Mouse (Mus musculus) activated CD4-positive, CD25-positive, alpha-beta regulatory T cell, adult 9 weeks (primary cell): ENCODE data around the gene Rpl28. TPM values are rescaled to one million over a fixed set of nuclear protein-coding genes. Genes with fewer than 3 reads are reported as not detected.

Source experiments
- polyA plus RNA-seq: library from polyadenylated mRNA; unstranded; fragments of 100-300 nt; shearing (Covaris generic); gene quantifications from one replicate; pipeline ENCODE4 v1.2.1, GENCODE M21; 2017

Gene Rpl28
- polyA plus RNA-seq: 423 TPM

DNA sequence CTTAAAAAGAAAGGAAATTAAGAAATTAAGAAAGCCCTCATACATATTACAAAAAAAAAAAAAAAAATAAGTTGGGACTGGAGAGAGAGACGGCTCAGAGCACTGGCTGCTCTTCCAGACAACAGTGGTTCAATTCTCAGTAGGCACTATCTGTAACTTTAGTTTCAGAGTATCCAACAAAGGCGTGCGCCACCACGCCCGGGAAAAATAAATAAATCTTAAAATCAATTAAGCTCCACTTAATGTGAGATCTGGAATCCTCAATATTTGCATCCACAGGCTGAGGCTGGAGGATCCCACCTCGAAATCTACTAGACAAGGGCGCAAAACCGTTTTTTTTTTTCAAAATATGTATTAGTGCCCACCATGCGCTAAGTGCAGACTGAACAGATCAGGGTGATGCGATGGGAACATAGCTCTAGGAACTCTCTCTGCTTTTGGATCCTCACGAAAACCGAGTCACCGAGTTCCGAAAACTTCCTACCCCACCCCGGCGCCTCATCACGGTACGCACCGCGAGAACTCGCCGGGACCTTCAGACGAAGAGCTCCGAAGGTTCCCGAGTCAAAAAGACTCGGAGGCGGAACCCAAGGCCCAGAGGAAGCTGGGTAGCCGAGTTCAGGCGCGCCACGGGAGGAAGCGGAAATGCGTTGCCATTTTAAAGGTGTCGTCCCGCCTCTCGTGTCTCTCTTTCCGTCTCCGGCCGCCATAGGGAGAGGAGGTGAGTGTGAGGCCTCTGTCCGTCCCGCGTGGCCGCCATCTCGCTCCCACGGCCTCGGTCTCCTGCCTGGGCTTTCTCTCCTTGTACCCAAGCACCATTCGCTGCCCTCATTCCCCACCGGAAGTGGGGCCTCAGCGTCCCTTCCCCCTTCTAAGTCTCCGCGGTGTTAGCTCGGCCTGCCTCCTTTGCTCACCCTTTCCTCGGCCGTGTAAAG, at the start of gene Rpl28:
Gene Rpl28, plus strand, starts transcription at position 597 of the 935 bp plus-strand sequence.

DNA sequence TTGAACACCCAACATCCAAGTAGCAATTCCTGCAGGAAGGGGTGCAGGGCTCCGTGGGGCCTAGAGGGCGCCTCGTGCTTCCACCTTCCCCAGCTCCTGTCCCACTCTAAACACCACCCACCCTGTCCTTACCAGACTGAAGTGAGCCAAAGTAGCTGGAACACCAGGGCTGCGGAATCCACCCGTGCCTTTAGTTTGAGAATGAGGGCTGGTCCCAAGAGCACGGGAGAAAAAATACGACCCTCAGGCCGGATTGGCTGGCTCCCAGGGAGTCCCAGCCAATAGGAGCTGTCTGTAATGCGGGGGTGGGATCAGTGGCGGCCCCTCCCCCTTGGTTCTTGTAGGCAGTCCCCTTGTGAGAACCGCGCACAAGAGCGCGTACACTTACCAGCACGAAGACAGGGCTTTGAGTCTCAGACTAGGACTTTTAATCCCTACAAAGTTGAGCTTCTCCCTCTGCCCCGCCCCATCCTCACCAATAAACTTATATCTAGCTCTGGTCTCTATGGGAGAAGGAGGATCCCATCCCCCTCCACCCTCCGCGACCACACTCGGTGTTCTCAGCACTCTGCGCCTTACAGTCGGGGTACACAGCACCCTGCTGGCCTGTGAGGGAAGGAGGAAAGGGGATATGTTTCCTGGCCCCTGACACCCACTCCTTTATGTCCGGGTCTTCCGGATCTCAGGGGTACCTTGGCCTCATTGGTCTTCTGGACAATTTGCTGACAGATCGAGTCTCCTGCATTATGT, 39.7 kb upstream of the Rpl28 start, which contains the start of gene Cox6b2:
Gene Cox6b2, minus strand, starts transcription at position 274 of the 750 bp plus-strand sequence.

DNA sequence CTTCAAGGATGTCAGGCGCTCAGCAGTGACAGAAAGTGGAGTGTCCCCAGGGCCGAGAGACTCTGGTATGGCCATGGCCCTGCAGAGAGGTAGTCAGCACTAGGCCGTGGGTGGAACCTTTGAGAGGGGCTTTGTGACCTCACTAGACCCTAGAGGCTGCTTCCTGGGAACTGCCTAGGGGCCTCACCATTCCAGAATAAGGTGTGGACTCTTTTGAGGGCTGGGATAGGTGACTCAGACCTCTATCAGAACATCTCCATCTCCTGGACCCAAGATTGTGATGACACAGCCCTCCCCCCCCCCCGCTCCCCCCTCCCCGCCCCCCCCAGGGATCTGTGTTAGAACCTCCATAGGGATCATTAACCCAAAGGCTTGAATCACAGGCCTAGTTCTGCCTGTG, 21.5 kb upstream of the Rpl28 start, which contains the start of gene Fam71e2:
Gene Fam71e2, minus strand, starts transcription at position 101 of the 400 bp plus-strand sequence.

DNA sequence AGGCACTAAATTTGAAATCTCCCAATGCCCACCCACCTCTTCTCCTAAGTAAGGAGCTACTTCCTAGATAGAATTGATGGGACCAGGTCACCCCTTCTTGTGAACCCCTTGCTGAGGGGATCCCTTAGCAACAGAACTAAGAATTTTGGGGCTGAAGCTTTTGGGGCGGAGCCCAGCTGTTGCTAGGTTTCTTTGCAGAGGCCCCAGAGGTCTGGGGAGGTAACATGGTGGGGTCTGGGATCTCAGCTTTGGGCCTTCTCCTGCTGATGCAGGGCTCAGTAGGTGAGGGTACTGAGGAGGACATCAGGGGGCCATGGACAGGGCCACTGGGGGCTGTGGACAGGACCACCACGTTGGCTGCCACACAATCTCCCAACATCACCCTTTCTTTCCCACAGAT, 9.9 kb upstream of the Rpl28 start, which contains the start of the genes Il11 and Tmem190:
Gene Il11, minus strand, starts transcription at position 101 of the 400 bp plus-strand sequence.
Gene Tmem190, plus strand, starts transcription at position 179 of the 400 bp plus-strand sequence.

DNA sequence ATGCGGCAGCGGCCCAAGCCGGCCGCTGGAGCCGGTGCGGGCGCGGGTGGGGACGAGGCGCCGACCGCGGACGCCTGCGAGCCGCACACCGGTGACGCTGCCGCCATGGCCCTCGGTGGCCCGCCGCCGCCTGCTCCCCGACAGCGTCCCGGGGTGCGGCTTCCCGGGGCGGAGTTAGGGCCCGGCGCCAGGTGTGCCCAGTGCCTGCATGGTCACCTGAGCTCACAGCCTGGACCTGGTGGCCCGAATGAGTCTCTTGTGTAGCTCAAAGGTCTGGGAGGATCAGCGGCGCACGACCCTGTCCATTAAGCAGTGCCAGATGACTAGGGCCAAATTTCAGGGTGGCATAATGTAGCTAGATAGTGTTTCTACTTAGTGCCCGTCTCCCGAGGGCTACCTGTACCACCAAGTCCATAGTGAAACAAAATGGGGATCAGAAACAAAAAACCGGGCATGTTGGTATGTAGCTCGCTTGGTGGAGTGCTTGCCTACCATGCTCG, 3.2 kb upstream of the Rpl28 start, which contains the start of gene Tmem238:
Gene Tmem238, minus strand, starts transcription at position 221 of the 500 bp plus-strand sequence.

DNA sequence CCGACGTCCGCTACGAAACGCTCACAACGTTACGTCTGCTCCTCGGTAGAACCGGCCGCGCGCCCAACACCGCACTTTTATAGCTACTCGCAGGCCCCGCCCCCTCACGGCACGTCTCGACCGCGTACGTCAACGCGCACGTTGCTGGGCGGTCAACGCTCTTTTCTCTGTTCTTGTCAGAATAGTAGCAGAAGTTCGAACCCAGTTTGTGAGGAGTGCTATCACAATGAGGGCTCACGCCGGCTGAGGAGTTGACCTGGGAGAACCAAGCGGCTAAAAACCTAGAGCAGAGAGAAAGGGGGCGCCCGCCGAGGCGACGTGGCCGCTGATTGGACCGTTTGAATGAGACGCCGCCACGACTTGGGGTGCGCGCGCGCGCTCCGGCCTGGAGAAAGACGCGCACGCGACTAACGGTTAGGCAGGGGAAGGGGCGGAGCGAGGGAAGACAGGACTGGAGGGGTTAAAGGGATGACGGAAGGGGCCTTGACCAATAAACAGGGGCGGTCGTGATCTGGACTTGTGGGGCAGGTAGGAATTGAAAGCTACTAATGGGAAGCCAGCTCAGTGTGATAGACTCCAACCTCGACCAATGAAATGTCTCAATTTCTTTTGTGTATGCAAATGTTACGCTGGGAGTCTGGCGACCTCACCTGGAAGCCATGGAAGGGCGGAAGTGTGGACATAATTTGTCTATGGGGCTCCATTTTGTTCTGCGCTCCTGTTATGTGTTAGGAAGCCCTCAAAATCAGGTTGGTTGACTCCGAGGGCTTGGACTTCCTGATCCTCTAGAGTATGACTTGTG, 19.8 kb downstream of the Rpl28 start, which contains the start of gene Ube2s:
Gene Ube2s, minus strand, starts transcription at position 288 of the 802 bp plus-strand sequence.

DNA sequence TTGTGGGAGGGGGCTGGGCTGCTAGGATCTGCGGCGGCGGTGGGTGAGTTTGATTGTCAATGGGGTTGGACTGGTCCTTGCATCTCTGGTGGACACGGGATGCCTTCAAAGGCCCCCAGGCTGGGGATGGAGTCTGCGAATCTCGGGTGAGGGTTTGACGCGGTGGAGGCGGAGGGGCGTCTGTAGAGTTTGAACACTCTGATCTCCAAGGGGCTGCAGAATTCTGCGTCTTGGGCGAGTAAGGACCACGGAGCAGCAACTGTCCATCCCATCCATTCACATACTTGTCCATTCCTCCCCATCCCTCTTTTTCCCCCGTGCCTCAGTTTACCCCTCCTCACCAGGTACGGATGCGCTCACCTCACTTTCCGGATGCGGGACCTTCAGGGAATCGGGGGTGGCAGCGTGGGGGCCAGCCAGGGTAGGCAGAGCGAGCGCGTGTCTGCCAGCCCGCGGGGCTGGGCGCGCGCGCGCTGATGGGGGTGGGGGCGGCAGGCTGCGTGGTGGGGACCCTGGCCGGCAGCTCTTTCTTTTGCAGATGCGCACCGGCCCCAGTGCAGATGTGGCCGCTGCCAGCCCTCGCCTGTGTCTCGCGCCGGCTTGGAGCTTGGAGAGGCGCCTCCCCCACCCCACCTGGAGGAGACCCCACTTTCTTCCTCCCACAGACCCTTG, 51.7 kb downstream of the Rpl28 start, which contains the start of gene Shisa7:
Gene Shisa7, minus strand, starts transcription at position 452 of the 672 bp plus-strand sequence.

Other genes starting within 250 kb of the Rpl28 start
- gene Syt5, start 245.3 kb upstream of the Rpl28 start, polyA plus RNA-seq: 0.26 TPM
- gene Ptprh, start 188.8 kb upstream of the Rpl28 start, polyA plus RNA-seq: not detected
- 5.6 TPM for gene Tmem86b, start 161.5 kb upstream of the Rpl28 start, polyA plus RNA-seq
- 30.9 TPM for gene Ppp6r1, start 133.9 kb upstream of the Rpl28 start, polyA plus RNA-seq
- 82.1 TPM for gene Hspbp1, start 107.8 kb upstream of the Rpl28 start, polyA plus RNA-seq
- gene Brsk1, start 102.3 kb upstream of the Rpl28 start, polyA plus RNA-seq: not detected
- 0.10 TPM for gene Tmem150b, start 67.6 kb upstream of the Rpl28 start, polyA plus RNA-seq
- 49.9 TPM for gene Kmt5c, start 52.8 kb upstream of the Rpl28 start, polyA plus RNA-seq
- gene Cox6b2, start 39.8 kb upstream of the Rpl28 start, polyA plus RNA-seq: 3.0 TPM
- not detected for gene Fam71e2, start 21.6 kb upstream of the Rpl28 start, polyA plus RNA-seq
- not detected for gene Il11, start 10.0 kb upstream of the Rpl28 start, polyA plus RNA-seq
- gene Tmem190, start 9.9 kb upstream of the Rpl28 start, polyA plus RNA-seq: not detected
- 1.3 TPM for gene Tmem238, start 3.2 kb upstream of the Rpl28 start, polyA plus RNA-seq
- gene Ube2s, start 19.7 kb downstream of the Rpl28 start, polyA plus RNA-seq: 105 TPM
- gene Shisa7, start 51.8 kb downstream of the Rpl28 start, polyA plus RNA-seq: not detected
- gene Isoc2b, start 77.4 kb downstream of the Rpl28 start, polyA plus RNA-seq: 43.7 TPM
- gene Isoc2a, start 84.3 kb downstream of the Rpl28 start, polyA plus RNA-seq: 0.53 TPM
- not detected for gene Gm36210, start 113.6 kb downstream of the Rpl28 start, polyA plus RNA-seq
- gene Zfp628, start 122.3 kb downstream of the Rpl28 start, polyA plus RNA-seq: 1.6 TPM
- 0.90 TPM for gene Nat14, start 129.2 kb downstream of the Rpl28 start, polyA plus RNA-seq
- gene Ssc5d, start 132.9 kb downstream of the Rpl28 start, polyA plus RNA-seq: not detected
- gene Sbk2, start 171.5 kb downstream of the Rpl28 start, polyA plus RNA-seq: 0.84 TPM
- not detected for gene Sbk3, start 178.3 kb downstream of the Rpl28 start, polyA plus RNA-seq
- gene Zfp579, start 203.3 kb downstream of the Rpl28 start, polyA plus RNA-seq: 13.5 TPM
- gene Zfp524, start 221.5 kb downstream of the Rpl28 start, polyA plus RNA-seq: 34.1 TPM
- gene Fiz1, start 221.8 kb downstream of the Rpl28 start, polyA plus RNA-seq: 39.2 TPM
- 5.7 TPM for gene Gm44973, start 222.6 kb downstream of the Rpl28 start, polyA plus RNA-seq
- gene Zfp865, start 227.5 kb downstream of the Rpl28 start, polyA plus RNA-seq: 6.2 TPM
- gene Ccdc106, start 227.7 kb downstream of the Rpl28 start, polyA plus RNA-seq: not detected
- gene 4632433K11Rik, start 241.2 kb downstream of the Rpl28 start, polyA plus RNA-seq: not detected
- gene Zfp784, start 245.6 kb downstream of the Rpl28 start, polyA plus RNA-seq: 3.7 TPM